Mouse (Mus musculus) activated CD4-positive, CD25-positive, alpha-beta regulatory T cell, adult 9 weeks (primary cell): Measurements from ENCODE around the gene Olfr275. TPM values are rescaled to one million over a fixed set of nuclear protein-coding genes. Genes with fewer than 3 reads are reported as not detected.

ENCODE experiments used
- polyA plus RNA-seq: library from polyadenylated mRNA; unstranded; fragments of 100-300 nt; shearing (Covaris generic); gene quantifications from one replicate; pipeline ENCODE4 v1.2.1, GENCODE M21; 2017

Gene Olfr275
- polyA plus RNA-seq: not detected

GRCm38 (mm10) chr4:52814304-52814703 is at the start of gene Olfr275:
Gene Olfr275 (plus strand): TSS chr4:52814604.

GRCm38 (mm10) chr4:52859136-52859535 is 44.7 kb downstream of the Olfr275 start, which contains the start of gene Olfr273:
Gene Olfr273 (minus strand): TSS chr4:52859236.

Other genes with a start within 250 kb of the Olfr275 start
- gene Toporsl, start 218.3 kb upstream of the Olfr275 start, polyA plus RNA-seq: not detected
- gene Olfr273, start 44.6 kb downstream of the Olfr275 start, polyA plus RNA-seq: not detected
- not detected for gene Olfr272, start 104.6 kb downstream of the Olfr275 start, polyA plus RNA-seq
- gene Olfr270, start 149.9 kb downstream of the Olfr275 start, polyA plus RNA-seq: not detected
- gene Nipsnap3a, start 174.7 kb downstream of the Olfr275 start, polyA plus RNA-seq: not detected
- 82.2 TPM for gene Nipsnap3b, start 197.3 kb downstream of the Olfr275 start, polyA plus RNA-seq